Mouse (Mus musculus) heart, adult 11 months (tissue): ENCODE measurements around the gene Rtn2.

Experiments
- DNase-seq: peaks from one replicate; pipeline ENCODE4 v3.0.0; 2022

Gene Rtn2

GRCm38 (mm10) chr7:19282385-19282784, at the start of gene Rtn2:
Gene Rtn2, plus strand, starts transcription at chr7:19282624.
- no peak for DNase-seq

DNA sequence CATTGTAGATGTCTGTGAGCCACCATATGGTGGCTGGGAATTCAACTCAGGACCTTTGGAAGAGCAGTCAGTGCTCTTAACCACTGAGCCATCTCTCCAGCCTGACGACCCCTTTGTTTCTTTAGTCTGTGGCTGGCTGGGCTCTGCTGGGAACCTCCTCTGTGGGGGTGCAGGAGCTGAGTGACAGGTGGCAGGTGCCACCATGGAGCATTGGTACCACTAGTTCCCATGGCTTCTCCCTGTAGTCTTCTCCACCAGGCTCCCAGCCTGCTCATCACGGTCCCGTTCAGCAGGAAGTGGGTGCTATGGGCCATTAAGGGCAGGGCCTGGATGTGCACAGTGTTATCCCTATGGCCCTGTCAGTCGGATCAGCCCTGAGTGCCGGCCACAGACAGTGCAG, 47.8 kb upstream of the Rtn2 start:
- no peak for DNase-seq

GRCm38 (mm10) chr7:19235092-19235671, 47.2 kb upstream of the Rtn2 start:
- DNase-seq = peak; percentile 90

GRCm38 (mm10) chr7:19236411-19236810, 46.0 kb upstream of the Rtn2 start:
- peak; percentile 95 for DNase-seq

GRCm38 (mm10) chr7:19238344-19238743, 44.1 kb upstream of the Rtn2 start:
- peak; percentile 96 for DNase-seq

DNA sequence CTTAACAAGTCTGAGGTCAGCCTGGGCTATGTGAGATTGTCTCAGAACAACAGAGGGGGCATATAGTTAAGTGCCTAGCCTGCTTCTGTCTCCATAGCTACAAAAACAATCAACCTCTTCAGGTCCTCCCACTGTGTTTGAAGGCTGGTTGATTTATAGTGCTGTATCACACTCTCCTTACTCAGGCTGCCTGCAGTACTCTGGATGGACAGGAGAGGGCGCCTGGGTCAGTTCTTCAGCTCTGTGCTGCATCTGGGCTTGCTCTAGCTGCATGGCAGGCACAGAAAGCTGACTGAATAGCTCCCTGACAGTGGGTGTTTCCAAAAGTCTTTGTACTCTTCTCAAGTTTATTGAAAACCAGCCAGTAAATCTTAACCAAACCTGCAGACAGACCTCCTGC, 43.0 kb upstream of the Rtn2 start:
- peak; percentile 97 for DNase-seq

- DNase-seq = no peak
Observed at GRCm38 (mm10) chr7:19239986-19240385, 42.4 kb upstream of the Rtn2 start.

GRCm38 (mm10) chr7:19240905-19241463, 41.4 kb upstream of the Rtn2 start:
- no peak for DNase-seq

DNA sequence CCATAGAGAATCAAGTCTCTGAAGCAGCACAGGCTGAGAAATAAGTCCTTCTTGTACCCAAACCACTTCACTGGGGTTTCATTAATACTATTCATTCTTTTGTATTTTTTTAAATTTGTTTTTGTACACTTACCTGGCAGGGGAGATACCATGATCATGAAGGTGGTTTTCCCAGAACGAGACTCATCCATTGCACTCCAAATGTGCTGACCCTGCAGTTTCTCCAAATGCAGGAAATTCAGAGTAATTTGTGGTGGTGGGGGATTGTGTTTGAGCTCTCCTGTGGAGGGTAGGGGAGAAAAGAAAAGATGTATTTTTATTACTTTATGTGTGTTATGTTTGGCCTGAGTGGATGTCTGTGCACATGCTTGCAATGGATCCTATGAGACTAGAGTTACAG, 40.4 kb upstream of the Rtn2 start:
- no peak for DNase-seq

DNA sequence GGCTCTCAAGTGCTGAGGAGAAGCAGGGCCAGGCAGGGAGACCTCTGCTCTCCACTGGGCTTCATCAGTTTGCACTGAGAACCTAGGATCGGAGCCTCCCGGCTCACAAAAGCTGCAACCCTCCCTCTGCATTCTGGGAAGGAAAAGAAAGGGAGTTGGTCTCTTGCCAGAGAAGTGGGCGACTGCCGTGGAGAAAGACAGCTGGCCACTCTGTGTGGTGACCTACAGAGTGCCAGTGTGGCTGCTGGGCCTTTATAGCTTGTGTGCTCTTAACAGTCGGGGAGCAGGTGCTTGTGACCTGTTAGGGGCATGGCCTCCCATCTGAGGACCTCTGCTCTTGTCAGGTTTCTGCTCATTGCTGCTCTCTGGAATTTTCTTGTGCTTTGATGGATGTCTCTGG, 38.6 kb upstream of the Rtn2 start:
- no peak for DNase-seq

DNA sequence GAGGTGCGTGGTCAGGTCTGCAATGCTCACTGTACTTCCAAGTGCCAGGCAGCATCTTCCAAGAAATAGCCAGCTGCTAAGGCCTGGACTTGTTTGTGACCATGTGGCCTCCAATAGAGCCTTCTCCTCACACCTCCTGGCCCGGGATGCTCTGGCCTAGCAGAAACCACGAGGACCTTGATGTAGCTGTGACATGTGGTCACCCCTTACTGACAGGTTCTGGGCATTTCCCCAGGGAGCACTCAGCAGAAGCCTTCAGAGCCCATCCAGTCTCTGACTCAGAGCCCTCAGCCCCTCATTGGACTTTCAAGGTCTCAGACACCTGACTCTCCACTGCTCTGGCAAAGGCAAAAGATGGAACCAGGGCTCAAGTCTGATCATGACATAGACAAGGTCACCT, 37.3 kb upstream of the Rtn2 start:
- DNase-seq = peak; percentile 88

GRCm38 (mm10) chr7:19246855-19247254, 35.6 kb upstream of the Rtn2 start:
- no peak for DNase-seq

DNA sequence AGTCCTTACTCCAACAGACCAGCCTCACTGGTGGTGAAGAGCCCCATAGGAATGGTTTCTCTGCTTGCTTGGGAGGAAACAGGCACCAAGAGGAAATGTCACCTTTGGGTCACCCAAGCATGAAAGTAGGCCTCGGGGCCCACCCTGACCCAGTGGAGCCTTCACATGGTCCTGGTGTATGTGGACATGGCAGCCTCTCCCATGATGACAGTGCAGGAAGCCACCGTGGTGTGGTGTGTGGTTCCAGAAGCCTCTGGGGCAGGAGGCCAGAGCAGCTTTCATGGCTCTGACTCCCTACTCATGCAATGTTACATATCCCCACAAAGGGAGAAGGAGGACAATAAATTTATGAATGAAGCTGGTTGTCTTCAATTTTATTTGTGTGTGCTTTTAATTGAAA, 34.9 kb upstream of the Rtn2 start:
- DNase-seq = no peak

- DNase-seq = no peak
Observed at GRCm38 (mm10) chr7:19252078-19252477, 30.3 kb upstream of the Rtn2 start.

- DNase-seq = no peak
Observed at GRCm38 (mm10) chr7:19253437-19253836, 29.0 kb upstream of the Rtn2 start.

DNA sequence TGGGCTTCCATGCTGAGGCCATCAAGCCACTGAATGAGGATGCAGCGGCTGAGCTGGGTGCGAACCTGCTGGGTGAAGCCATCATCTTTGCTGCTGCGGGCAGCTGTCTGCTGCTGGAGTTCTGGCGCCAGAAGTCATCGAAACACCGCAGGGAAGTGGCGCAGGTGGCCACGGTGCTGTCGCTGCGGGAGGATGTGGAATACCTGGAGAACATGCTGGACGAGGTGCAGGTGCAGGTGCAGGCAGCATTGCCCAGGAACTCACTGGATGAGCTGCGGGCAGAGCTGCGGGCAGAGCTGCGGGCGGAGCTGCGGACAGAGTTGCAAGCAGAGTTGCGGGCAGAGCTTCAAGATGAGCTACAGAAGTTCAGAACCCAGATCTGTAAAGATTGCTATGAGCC, 27.0 kb upstream of the Rtn2 start:
- DNase-seq = no peak

GRCm38 (mm10) chr7:19256567-19256966, 25.9 kb upstream of the Rtn2 start:
- DNase-seq = no peak

GRCm38 (mm10) chr7:19257390-19258022, 24.9 kb upstream of the Rtn2 start:
- peak; percentile 99 for DNase-seq

DNA sequence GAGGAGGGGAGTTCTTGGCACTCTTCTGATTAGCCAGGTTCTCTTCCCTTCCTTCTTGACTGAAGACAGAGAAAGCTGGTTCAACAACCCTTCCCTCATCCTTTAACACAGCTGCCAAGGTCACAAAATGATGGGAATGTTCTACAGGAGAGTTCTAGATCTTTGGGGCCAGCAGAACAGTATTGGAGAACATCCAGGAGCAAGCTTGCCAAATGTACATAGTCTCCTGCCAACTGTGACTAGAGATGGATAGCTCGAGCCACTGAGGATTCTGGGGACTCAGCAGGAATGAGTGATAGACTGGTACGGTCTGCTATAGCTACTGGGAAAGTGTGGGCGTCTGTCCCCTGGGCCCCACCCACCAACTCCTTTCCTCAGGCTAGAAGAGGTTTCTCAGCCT, 24.1 kb upstream of the Rtn2 start:
- no peak for DNase-seq

DNA sequence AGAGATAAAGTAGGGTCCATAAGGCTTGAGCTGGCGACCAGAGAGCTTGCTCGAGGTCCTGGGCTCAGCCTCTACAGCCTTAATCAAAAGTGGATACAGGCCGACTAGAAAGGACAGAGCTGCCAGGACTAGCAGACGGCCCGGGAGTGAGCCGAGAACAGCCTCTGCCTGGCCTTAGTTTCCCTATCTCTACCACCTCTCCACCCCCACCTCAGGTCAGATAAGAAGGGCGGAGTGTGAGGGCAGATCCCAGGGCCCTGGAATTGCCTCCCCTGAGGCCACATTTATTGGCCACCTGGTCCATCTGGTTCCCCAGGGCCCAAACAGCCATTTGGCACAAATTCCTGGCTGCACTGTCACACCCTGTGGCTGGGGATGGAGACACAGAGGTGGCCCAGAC, 17.3 kb upstream of the Rtn2 start:
- peak; percentile 94 for DNase-seq

DNA sequence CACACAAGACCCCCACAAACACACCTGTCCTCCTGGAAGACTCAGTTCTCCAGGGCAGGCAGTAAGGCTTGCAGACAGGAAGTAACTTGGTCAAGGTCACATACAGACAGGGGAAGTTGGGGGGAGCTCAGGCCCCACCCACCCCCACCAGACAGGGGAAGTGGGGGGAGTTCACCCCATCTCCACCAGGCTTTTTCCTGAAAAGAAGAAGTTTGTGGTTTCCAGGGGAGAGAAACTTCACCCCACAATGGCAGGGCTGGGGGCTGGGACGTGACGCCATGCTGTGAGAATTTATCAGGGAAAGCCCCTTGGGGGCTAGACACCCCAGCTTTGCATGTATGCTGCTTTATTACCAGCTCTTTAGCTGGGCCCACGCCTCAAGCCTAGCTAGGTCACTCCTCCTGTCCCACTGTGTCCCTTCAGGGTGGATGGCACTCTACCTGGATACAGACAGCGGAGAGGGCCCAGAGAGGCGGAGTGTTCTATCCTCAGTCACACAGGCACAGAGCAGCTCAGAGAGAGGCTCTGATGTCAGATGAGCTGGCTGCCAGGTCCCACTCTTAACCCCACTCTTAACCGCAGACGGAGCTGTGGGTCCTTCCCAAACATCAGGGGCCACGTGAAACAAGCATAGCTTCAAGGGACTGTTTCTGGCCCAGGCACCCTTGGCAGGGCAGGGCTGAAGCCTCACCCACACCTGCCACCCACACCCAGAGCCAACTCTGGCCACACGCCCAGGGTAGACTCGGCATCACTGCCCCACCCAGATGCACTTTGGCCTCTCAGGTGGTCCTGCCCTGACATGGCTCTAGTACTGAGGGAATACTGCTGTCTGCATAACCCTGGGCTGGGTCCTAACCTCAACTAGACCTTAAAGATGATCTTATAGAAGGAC, 16.2 kb upstream of the Rtn2 start:
- peak; percentile 95 for DNase-seq

DNA sequence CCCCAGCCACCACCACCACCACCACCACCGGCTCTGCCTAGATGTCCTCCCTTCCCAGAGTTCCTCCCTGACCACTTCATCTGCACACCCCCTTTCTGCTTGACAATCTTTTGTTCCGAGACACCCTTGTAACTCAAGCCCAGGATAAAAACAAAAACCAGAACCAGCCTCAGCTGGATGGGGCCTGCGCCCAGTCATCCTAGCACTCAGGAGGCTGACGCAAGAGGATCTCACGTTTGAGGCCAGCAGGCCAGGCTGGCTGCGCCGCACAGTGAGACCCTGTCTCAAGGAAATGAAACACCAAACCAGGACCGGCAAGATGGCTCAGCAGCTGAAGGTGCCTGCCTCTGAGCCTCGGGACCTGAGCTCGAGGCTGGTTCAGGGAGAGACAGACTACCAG, 15.4 kb upstream of the Rtn2 start:
- peak; percentile 94 for DNase-seq

GRCm38 (mm10) chr7:19268993-19269681, 13.3 kb upstream of the Rtn2 start:
- no peak for DNase-seq
